Mouse (Mus musculus) hindbrain, embryonic 11.5 days (tissue): ENCODE results near the gene Rnf34. TPM values are rescaled to one million over a fixed set of nuclear protein-coding genes. Genes with fewer than 3 reads are reported as not detected.

Experiments
- ATAC-seq: fragments of 200-750 bp; cut with Nextera tagmentation; 2 replicates; pipeline ENCODE4 v1.8.0; 2017; ENCODE audit warnings: mild to moderate bottlenecking, moderate TSS enrichment, moderate library complexity; ENCODE audit not compliant: low FRiP score
- DNase-seq: peaks from one replicate; pipeline ENCODE4 v3.0.0-alpha.2; 2015; ENCODE audit warnings: low spot score
- H3K27ac ChIP-seq: fragments of 300-500 bp; sonication (generic); 2 replicates; pipeline ENCODE4 v1.5.1; 2014; ENCODE audit warnings: mild to moderate bottlenecking, low read depth, low read length
- H3K27me3 ChIP-seq: fragments of 300-500 bp; sonication (generic); 2 replicates; pipeline ENCODE4 v1.6.1; 2014; ENCODE audit warnings: mild to moderate bottlenecking, low read length, moderate library complexity, mixed read lengths; ENCODE audit not compliant: control insufficient read depth, insufficient read depth
- H3K36me3 ChIP-seq: fragments of 300-500 bp; sonication (generic); 2 replicates; pipeline ENCODE4 v1.6.1; 2014; ENCODE audit warnings: mild to moderate bottlenecking, low read length, moderate library complexity, mixed read lengths; ENCODE audit not compliant: control insufficient read depth, insufficient read depth
- H3K4me1 ChIP-seq: fragments of 300-500 bp; sonication (generic); replicated peaks from 2 replicates; pipeline ENCODE4 v1.6.1; 2014; ENCODE audit warnings: low read length, mixed read lengths; ENCODE audit not compliant: control insufficient read depth, insufficient read depth
- H3K4me2 ChIP-seq: fragments of 300-500 bp; sonication (generic); replicated peaks from 2 replicates; pipeline ENCODE4 v1.6.1; 2014; ENCODE audit warnings: mild to moderate bottlenecking, low read depth, low read length
- H3K4me3 ChIP-seq: fragments of 300-500 bp; sonication (generic); 2 replicates; pipeline ENCODE4 v1.5.1; 2014; ENCODE audit warnings: low read depth, low read length
- H3K9ac ChIP-seq: fragments of 300-500 bp; sonication (generic); 2 replicates; pipeline ENCODE4 v1.6.1; 2014; ENCODE audit warnings: low read depth, low read length
- H3K9me3 ChIP-seq: fragments of 300-500 bp; sonication (generic); 2 replicates; pipeline ENCODE4 v1.6.1; 2016; ENCODE audit warnings: low read length; ENCODE audit not compliant: control insufficient read depth
- WGBS: fragments of 180-500 bp; shearing (Covaris S2); extraction: QIAGEN DNeasy Blood & Tissue Kit; methylation state at CpG from one replicate; pipeline ENCODE4 v1.1.7; 2014; 5-methylcytosine and 5-hydroxymethylcytosine counted together
- polyA plus RNA-seq: library from polyadenylated mRNA; unstranded; fragments of >200 nt; fragmentation: Nextera tagmentation; extraction: Ambion mirVana; gene quantifications from 2 replicates; pipeline ENCODE4 v1.2.1, GENCODE M21; 2014

Rnf34 gene
- polyA plus RNA-seq, 1 experiment from 2014 or later, result 61.5 TPM

GRCm38 (mm10) chr5:122850319-122851002 is 613 bp downstream of the Rnf34 start:
- DNase-seq, result no peak
- Histone ChIP-seq H3K27ac (peak overlapping the region; percentile 71), H3K4me1 (peaks cover 6% of the 10 kb centered on the region), H3K27me3 (no peaks in the 10 kb centered on the region), H3K4me2 (peak overlapping the region; percentile 90), H3K36me3 (no peaks in the 10 kb centered on the region), H3K9me3 (no peaks in the 10 kb centered on the region), H3K9ac (peak overlapping the region; percentile 89), H3K4me3 (peak overlapping the region; percentile 82)
- under 1% methylated on average over 38 of the region's 38 CpGs for WGBS
- ATAC-seq, result peak; percentile 89

DNA sequence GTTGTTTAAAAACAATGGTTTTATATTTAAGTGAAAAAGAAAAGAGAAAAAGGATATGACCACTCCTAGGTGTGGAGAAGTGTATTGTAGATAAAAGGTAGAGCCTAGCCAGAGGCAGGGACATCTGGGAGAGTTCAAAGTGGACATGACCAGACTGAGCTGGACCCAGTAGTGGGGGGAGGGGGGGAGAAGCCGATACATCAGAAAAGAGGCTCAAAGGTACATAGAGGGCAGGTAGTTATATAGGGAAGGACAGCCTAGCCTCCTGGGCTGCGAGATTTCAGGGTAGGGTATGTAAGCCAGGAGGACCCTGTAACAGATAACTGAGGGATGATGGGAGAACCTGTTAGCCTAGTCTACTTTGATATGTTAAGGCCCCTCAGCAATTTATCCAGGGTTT is 2.8 kb downstream of the Rnf34 start:
- Histone ChIP-seq H3K4me3 (no peak overlapping the region), H3K4me1 (peaks cover 6% of the 10 kb centered on the region), H3K27ac (no peak overlapping the region), H3K27me3 (no peaks in the 10 kb centered on the region), H3K36me3 (no peaks in the 10 kb centered on the region), H3K9me3 (no peaks in the 10 kb centered on the region), H3K9ac (no peak overlapping the region), H3K4me2 (no peak overlapping the region)
- 91% methylated on average over 2 of the region's 2 CpGs for WGBS
- ATAC-seq (no peak), DNase-seq (no peak)

DNA sequence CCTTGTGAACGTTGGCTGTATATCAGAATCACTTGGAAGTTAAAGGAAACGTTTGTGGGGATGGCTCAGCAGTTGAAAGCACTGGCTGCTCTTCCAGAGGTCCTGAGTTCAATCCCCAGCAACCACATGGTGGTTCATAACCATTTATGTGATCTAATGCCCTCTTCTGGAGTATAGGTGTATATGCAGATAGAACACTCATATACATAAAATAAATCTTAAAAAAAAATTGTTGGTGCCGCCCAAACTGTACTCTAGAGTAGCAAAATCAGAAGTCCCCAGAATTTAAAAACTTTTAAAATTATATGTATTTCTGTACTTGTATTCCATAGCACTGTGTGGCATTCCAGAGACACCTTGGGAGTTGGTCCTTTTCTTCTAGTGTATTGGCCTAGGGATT is 6.0 kb downstream of the Rnf34 start:
- H3K9ac ChIP-seq, result no peak overlapping the region
- 84% methylated on average over 3 of the region's 3 CpGs for WGBS
- H3K36me3 ChIP-seq, result no peaks in the 10 kb centered on the region
- no peak overlapping the region for H3K27ac ChIP-seq
- no peak for DNase-seq
- H3K4me1 ChIP-seq, result peaks cover 6% of the 10 kb centered on the region
- H3K27me3 ChIP-seq, result no peaks in the 10 kb centered on the region
- H3K9me3 ChIP-seq, result no peaks in the 10 kb centered on the region
- H3K4me2 ChIP-seq, result no peak overlapping the region
- no peak for ATAC-seq
- no peak overlapping the region for H3K4me3 ChIP-seq

- Histone ChIP-seq H3K9me3 (no peaks in the 10 kb centered on the region), H3K9ac (no peak overlapping the region), H3K4me3 (no peak overlapping the region), H3K27ac (no peak overlapping the region), H3K27me3 (no peaks in the 10 kb centered on the region), H3K36me3 (peaks cover 13% of the 10 kb centered on the region; the same call in 1 of the 2 replicates), H3K4me1 (no peaks in the 10 kb centered on the region), H3K4me2 (no peak overlapping the region)
- WGBS, result 95% methylated on average over 2 of the region's 2 CpGs
- DNase-seq, result no peak
- no peak for ATAC-seq
Measured at GRCm38 (mm10) chr5:122863053-122863452, 13.2 kb downstream of the Rnf34 start.

GRCm38 (mm10) chr5:122872626-122873025 is 22.8 kb downstream of the Rnf34 start:
- no peak for ATAC-seq
- no peak overlapping the region for H3K4me2 ChIP-seq
- DNase-seq, result no peak
- H3K4me1 ChIP-seq, result no peaks in the 10 kb centered on the region
- no peak overlapping the region for H3K4me3 ChIP-seq
- H3K9ac ChIP-seq, result no peak overlapping the region
- peaks cover 9% of the 10 kb centered on the region; the same call in 1 of the 2 replicates for H3K36me3 ChIP-seq
- WGBS, result 92% methylated on average over 3 of the region's 3 CpGs
- no peak overlapping the region for H3K27ac ChIP-seq
- no peaks in the 10 kb centered on the region for H3K9me3 ChIP-seq
- H3K27me3 ChIP-seq, result no peaks in the 10 kb centered on the region

DNA sequence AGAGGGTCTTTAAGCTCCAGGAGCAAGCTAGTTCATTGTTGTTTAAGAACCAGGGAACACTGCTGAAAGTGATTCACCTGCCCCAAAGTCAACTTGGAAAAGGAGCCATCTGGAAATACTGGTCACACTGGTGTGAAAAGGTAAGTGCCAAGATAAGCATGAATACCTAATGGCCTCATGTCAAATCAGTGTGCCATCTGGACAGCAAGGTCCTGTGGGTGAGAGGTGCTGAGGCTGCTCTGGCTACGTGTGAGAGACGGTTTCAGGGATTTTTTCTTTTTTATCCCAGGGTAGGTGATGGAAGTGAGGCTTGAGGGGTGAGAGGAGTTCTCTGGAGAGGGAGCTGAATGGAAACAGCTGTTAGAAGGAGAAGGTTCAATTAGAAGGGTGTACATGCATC is 23.7 kb downstream of the Rnf34 start:
- Histone ChIP-seq H3K27ac (no peak overlapping the region), H3K36me3 (peaks cover 6% of the 10 kb centered on the region; the same call in 1 of the 2 replicates), H3K4me3 (no peak overlapping the region), H3K27me3 (no peaks in the 10 kb centered on the region), H3K4me1 (no peaks in the 10 kb centered on the region), H3K9me3 (no peaks in the 10 kb centered on the region), H3K9ac (no peak overlapping the region), H3K4me2 (no peak overlapping the region)
- WGBS, result 76% methylated on average over 2 of the region's 2 CpGs
- no peak for DNase-seq
- no peak for ATAC-seq

DNA sequence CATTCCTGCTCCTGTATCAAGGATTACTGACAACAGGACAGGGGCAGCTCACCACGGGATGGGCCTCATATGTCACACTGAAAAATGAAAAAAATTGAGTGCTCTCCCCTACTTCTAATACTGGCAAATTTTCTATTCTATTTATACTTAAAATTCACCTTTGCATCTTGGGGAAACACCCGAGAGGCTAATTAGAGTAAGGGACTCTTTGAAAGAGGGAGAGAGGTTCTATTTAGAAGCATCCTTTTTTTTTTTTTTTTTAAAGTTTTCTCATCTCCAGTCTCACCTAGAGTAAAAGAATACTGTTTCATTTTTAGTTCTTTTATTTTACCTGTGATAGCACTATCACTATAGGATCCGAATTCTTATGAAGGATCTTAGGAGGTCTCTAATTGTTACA is 24.5 kb downstream of the Rnf34 start:
- H3K4me2 ChIP-seq, result no peak overlapping the region
- H3K9me3 ChIP-seq, result no peaks in the 10 kb centered on the region
- 88% methylated on average over 3 of the region's 3 CpGs for WGBS

GRCm38 (mm10) chr5:122876671-122877070 is 26.8 kb downstream of the Rnf34 start:
- Histone ChIP-seq H3K27ac (no peak overlapping the region), H3K27me3 (no peaks in the 10 kb centered on the region), H3K36me3 (peaks cover 5% of the 10 kb centered on the region; the same call in 1 of the 2 replicates), H3K4me2 (no peak overlapping the region), H3K4me1 (no peaks in the 10 kb centered on the region), H3K9ac (no peak overlapping the region), H3K4me3 (no peak overlapping the region), H3K9me3 (no peaks in the 10 kb centered on the region)
- DNase-seq, result no peak
- no peak for ATAC-seq
- WGBS, result 76% methylated on average over 3 of the region's 3 CpGs

More for the DNA sequence above, 24.5 kb downstream of the Rnf34 start:
- no peak overlapping the region for H3K4me3 ChIP-seq
- no peaks in the 10 kb centered on the region for H3K27me3 ChIP-seq
- peaks cover 6% of the 10 kb centered on the region; the same call in 1 of the 2 replicates for H3K36me3 ChIP-seq
- H3K27ac ChIP-seq, result no peak overlapping the region
- no peak for ATAC-seq
- H3K4me1 ChIP-seq, result no peaks in the 10 kb centered on the region
- DNase-seq, result no peak
- no peak overlapping the region for H3K9ac ChIP-seq

DNA sequence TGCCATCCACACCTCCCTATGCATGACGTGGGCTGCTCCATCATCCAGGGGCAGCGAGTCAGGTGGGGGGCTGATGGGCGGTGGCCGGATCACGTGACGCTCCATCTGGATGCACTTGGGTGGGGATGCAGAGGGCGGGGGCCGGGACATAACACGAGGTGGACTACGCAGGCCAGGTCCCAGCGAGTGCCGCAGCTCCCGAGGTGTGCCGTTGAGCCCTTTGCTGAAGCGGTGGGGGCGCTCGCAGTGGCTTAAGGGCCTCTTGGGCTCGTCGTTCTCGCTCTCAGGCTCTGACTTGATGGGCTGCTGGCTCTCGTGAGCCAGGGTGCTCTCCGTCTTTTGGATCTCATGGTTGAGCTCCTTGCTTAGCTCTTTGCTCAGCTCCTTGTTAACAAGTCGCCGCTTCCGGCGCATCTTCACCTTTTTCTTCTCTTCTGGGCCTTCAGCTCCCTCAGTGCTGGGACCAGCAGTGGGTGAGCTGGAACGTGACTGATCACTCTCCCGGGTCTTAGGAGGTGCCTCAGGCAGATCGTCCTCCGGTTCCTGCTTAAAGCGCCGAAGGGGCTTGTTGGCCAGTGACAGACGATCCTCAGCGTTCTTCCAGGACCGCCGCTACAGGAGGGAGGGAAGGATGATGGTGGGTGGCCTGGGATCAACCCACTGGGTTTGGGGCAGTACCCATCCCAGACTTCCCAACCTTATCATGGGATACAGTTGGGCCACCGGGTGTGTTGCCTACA is 30.6 kb downstream of the Rnf34 start:
- peaks cover 2% of the 10 kb centered on the region; the same call in 1 of the 2 replicates for H3K36me3 ChIP-seq
- DNase-seq (no peak), ATAC-seq (no peak)
- H3K4me1 ChIP-seq, result no peaks in the 10 kb centered on the region
- no peak overlapping the region for H3K9ac ChIP-seq
- no peak overlapping the region for H3K4me2 ChIP-seq
- no peaks in the 10 kb centered on the region for H3K27me3 ChIP-seq
- no peaks in the 10 kb centered on the region for H3K9me3 ChIP-seq
- 96% methylated on average over 37 of the region's 37 CpGs for WGBS
- no peak overlapping the region for H3K27ac ChIP-seq
- H3K4me3 ChIP-seq, result no peak overlapping the region
